In the genomic region with DNA sequence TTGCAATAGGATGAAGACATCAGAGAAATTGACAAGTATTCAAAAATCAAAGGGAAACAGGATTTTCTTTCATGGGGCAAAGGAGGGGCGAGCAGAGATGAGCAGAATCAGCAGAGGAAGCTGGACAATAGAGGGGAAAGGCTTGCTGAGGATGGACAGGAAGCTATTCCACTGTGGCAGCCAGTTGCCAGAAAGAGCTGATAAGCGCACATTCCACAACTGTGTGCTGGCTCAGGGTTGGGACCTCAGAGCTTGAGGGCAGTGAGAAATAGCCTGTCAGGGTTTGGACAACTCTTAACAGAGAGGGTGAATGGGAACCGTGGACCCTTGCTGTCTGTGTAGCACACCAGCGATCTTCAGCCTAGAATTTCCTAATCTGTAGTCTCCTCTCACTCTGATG, we compare ENCODE assay signal across 11 mouse cellular contexts. TPM values are rescaled to one million over a fixed set of nuclear protein-coding genes. Genes with fewer than 3 reads are reported as not detected.
DNase-seq lines count a peak whose midpoint lies in the region; ATAC-seq lines count a peak whose summit lies in the region.
"Had no signal": no experiment of that assay in that cellular context is flagged by ENCODE, and none has a peak within 500 bp of the region (broad histone marks: within the 10 kb centered on the region; RNA-seq: fewer than 3 reads in every experiment).

No protein-coding gene starts in this region.

- no peak overlapping the region for H3K4me2 ChIP-seq in lung, embryonic 16.5 days (ENCODE audit: low read depth, low read length)
- H3K4me2 ChIP-seq: limb, embryonic 15.5 days had no signal

- H3K27me3 ChIP-seq in lung, embryonic 16.5 days (ENCODE audit: control insufficient read depth, insufficient read depth, low read depth, low read length), result no peaks in the 10 kb centered on the region
- H3K27me3 ChIP-seq: limb, embryonic 15.5 days had no signal

- peak; percentile 82 for ATAC-seq in lung, embryonic 16.5 days (ENCODE audit: low read depth)
- ATAC-seq: forebrain, embryonic 14.5 days had no signal

- H3K9ac ChIP-seq in lung, embryonic 16.5 days (ENCODE audit: low read length), result no peak overlapping the region
- H3K9ac ChIP-seq: limb, embryonic 15.5 days had no signal

- peaks cover 5% of the 10 kb centered on the region; the same call in 1 of the 2 replicates for H3K4me1 ChIP-seq in lung, embryonic 16.5 days (replicated peaks; ENCODE audit: control insufficient read depth, insufficient read depth, low read length)
- H3K4me1 ChIP-seq: limb, embryonic 15.5 days had no signal

- intact Hi-C loops in heart, postnatal 25 days (cut with DNase I), result no loop called here

- H3K9me3 ChIP-seq in lung, embryonic 16.5 days (ENCODE audit: control insufficient read depth, low read length), result no peaks in the 10 kb centered on the region
- H3K9me3 ChIP-seq: limb, embryonic 15.5 days had no signal

- DNase-seq in adipocyte (ENCODE audit: low spot score), result peak; percentile 16
- DNase-seq in embryo, embryonic 10.5 days (ENCODE audit: low spot score), result peak; percentile 21
- peak; percentile 4 for DNase-seq in heart, postnatal 25 days (ENCODE audit: low spot score)
- DNase-seq in spleen, adult 18-20 months, result no peak
- no peak for DNase-seq in layer of hippocampus, postnatal 25 days (ENCODE audit: extremely low spot score in 1 of 2, low spot score in 1 of 2)
- no peak for DNase-seq in gastrocnemius, postnatal 10 days
- DNase-seq: cerebellum, adult 11 months; thymus, adult 2 months had no signal

- peak overlapping the region; percentile 70 for H3K27ac ChIP-seq in lung, embryonic 16.5 days (ENCODE audit: low read length)
- H3K27ac ChIP-seq: limb, embryonic 15.5 days had no signal

- WGBS in lung, embryonic 16.5 days, result 13% methylated on average over 4 of the region's 4 CpGs

- no peak overlapping the region for H3K4me3 ChIP-seq in lung, embryonic 16.5 days (ENCODE audit: low read length)
- H3K4me3 ChIP-seq: limb, embryonic 15.5 days had no signal

- no peaks in the 10 kb centered on the region for H3K36me3 ChIP-seq in lung, embryonic 16.5 days (ENCODE audit: control insufficient read depth, insufficient read depth, low read length)
- H3K36me3 ChIP-seq: limb, embryonic 15.5 days had no signal

RNA-seq across cellular contexts. Expression of gene Gm47955, which starts 12.0 kb away (rescaled TPM):
- total RNA-seq in heart, postnatal 25 days (2021), result not detected
- not detected in 2 replicates for polyA plus RNA-seq in lung, embryonic 16.5 days (2015; fragmentation: Nextera tagmentation; extraction: Ambion mirVana)
- total RNA-seq in layer of hippocampus, postnatal 25 days (2021), result not detected
- total RNA-seq in gastrocnemius, postnatal 10 days (2021), result not detected
- polyA plus RNA-seq: forebrain, embryonic 14.5 days; limb, embryonic 15.5 days; thymus, adult 2 months had no signal

RNA-seq across cellular contexts. Expression of gene Gm7544, which starts 16.2 kb away (rescaled TPM):
- not detected for total RNA-seq in heart, postnatal 25 days (2021)
- polyA plus RNA-seq in lung, embryonic 16.5 days (2015; fragmentation: Nextera tagmentation; extraction: Ambion mirVana), result not detected in 2 replicates
- not detected for total RNA-seq in layer of hippocampus, postnatal 25 days (2021)
- not detected for total RNA-seq in gastrocnemius, postnatal 10 days (2021)
- polyA plus RNA-seq: forebrain, embryonic 14.5 days; limb, embryonic 15.5 days; thymus, adult 2 months had no signal

RNA-seq across cellular contexts. Expression of gene Gm47959, which starts 28.3 kb away (rescaled TPM):
- not detected for total RNA-seq in heart, postnatal 25 days (2021)
- polyA plus RNA-seq in lung, embryonic 16.5 days (2015; fragmentation: Nextera tagmentation; extraction: Ambion mirVana), result not detected in 2 replicates
- total RNA-seq in layer of hippocampus, postnatal 25 days (2021), result not detected
- total RNA-seq in gastrocnemius, postnatal 10 days (2021), result not detected
- polyA plus RNA-seq: forebrain, embryonic 14.5 days; limb, embryonic 15.5 days; thymus, adult 2 months had no signal

RNA-seq across cellular contexts. Expression of gene A030003K21Rik, which starts 28.9 kb away (rescaled TPM):
- total RNA-seq in heart, postnatal 25 days (2021), result not detected
- not detected in 2 replicates for polyA plus RNA-seq in lung, embryonic 16.5 days (2015; fragmentation: Nextera tagmentation; extraction: Ambion mirVana)
- total RNA-seq in layer of hippocampus, postnatal 25 days (2021), result not detected
- total RNA-seq in gastrocnemius, postnatal 10 days (2021), result not detected
- polyA plus RNA-seq: forebrain, embryonic 14.5 days; limb, embryonic 15.5 days; thymus, adult 2 months had no signal

RNA-seq across cellular contexts. Expression of gene Gm6217, which starts 40.8 kb away (rescaled TPM):
- not detected for total RNA-seq in heart, postnatal 25 days (2021)
- not detected in 2 replicates for polyA plus RNA-seq in lung, embryonic 16.5 days (2015; fragmentation: Nextera tagmentation; extraction: Ambion mirVana)
- not detected for total RNA-seq in layer of hippocampus, postnatal 25 days (2021)
- total RNA-seq in gastrocnemius, postnatal 10 days (2021), result not detected
- polyA plus RNA-seq: forebrain, embryonic 14.5 days; limb, embryonic 15.5 days; thymus, adult 2 months had no signal

Comparison
In these comparisons a context has a peak if more than half of its experiments do, and no peak if none do; other contexts are left out.
1. DNase-seq: peak in adipocyte (single experiment), embryo, embryonic 10.5 days (single experiment) and heart, postnatal 25 days (single experiment); none in spleen, adult 18-20 months (0 of 2), layer of hippocampus, postnatal 25 days (0 of 2) and gastrocnemius, postnatal 10 days (single experiment).